Mouse (Mus musculus): ENCODE measurements around the gene Add3.

Gene Add3

DNA sequence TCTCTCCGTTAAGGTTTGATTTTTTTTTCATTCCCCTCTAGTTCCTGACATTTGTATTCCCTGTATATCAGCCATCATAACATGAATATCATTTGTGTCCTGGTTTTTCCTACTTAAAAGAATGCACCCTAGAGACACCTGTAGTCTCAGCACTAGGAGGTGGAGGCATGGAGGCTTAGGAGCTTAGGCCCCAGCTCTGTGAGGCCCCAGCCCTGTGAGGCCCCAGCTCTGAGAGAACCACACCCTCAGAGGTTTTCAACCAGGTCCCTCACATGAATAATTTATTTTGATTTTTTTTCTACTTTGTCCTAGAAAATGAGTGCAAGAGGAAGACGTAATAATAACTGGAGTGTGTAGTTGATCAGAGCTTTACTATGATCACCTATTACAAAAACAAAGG, 107.3 kb downstream of the Add3 start:
- no peak for DNase-seq

DNA sequence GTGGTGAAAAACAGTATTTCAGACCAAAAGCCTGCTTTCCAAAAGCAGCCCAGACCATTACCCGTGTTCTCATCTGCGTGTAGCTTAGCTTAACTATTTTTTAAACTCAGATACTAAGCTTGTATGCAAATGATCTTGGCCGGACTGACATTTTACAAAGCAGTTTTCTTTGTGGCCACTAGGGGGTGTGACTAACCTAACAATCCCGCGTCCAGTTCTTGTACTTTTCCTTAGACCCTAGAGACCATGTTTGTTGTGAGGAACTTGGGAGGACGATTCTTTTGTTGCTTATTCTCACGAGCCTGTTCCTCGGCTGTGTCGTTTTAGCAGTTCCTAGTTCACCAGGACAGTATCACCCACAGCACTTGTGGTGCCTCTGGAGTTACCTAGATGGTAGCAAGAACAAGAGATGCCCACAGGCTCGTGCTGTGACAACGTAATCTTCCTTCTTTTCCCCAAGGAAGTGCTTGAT, 107.8 kb downstream of the Add3 start:
- DNase-seq: peak; percentile 85

DNA sequence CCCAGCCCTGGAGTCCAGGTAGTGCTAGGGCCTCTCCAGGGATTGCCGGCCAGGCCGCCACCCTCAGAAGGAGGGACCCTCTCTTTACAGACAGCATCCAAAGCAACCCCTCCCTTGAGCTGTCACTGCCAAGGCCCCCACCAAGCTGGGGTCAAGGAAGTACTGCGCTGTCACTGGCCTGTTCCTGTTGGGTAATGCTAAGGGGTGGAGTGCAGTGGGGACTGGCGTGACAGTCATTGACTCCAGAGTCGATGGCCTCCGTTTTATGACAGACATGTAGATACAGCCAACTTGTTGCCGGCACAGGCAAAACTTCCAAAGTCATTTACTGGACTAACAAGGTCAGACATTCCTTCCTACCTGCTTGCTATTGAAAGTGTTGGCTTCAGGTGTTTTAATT, 110.8 kb downstream of the Add3 start:
- no peak for DNase-seq

DNA sequence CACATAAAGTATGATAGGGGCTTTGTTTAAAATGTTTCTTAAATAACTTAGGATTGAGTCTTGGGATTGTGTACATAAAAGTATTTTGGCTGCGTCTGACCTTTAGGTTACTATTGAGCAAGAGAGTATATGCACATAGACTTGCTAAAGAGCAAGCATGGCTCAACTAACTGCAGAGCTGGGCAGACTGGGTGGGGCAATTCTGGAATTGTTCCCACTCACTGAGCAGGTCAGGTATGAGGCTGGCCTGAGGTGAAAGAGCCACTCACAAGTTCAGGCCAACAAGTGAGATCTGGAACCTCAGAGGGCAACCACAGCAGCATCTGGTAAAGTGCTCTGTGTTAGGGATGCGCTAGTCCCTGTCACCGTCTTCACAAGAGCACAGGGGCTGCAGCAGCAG, 111.4 kb downstream of the Add3 start:
- DNase-seq: no peak

DNA sequence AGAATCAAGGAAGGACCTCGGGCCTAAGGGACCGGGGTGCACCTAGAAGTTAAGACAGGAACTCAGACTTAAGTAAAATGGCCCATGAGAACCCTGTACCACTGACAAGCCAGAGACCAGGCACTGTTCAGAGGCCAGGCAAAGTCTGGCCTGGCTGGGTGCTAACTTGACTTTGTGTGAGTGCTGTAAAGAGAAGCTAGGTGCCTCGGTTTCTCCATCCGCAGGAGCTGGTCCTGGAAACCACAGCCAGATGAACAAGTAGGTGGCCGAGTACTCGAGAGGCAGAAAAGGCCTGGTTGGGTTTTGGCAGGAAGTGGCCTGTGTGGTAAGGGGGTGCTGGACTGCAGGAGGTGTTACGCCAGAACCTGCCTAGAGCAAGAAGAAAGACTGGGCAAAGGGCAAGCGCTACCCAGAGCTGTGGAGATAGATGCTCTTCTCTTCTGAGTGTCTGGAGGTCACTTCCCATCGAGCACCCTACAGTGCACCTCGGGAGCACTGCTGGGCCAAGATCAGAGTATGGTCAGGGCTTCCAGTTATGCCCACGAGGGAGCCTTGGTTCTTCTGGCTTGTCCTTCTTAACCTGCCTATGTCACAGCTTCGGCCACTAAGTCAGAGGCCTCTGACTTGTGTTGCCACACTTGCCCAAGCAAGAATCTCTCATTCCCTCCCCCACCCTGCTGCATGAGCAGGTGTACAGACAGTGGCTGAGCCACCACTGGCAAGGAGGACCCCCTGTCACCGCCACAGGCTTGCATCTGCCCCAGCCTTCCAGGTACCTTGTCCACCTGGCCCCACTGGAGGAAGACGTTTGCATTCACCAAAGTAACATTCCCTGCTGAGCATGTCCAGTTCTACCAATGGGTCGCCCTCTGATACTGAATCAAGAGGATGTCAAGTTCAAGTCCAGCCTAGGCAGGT, 112.1 kb downstream of the Add3 start:
- DNase-seq: no peak

DNA sequence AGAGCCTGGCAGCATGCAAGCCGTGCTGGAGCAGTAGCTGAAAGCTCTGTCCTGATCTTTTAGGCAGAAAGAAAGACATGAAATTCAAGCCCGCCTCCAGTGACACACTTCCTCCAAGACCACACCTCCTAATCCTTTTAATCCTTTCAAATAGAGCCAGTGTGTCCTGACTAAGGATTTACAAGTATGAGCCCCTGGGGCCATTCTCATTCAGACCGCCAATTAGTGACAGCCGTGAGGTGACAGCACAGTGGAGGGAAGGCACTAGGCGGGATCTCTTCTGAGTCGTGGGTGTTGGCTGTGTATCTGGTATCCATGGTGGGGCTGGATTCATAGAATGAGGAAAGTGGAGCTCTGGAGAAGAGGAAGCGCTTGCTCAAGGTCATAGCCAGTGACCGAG, 116.1 kb downstream of the Add3 start:
- no peak for DNase-seq

DNA sequence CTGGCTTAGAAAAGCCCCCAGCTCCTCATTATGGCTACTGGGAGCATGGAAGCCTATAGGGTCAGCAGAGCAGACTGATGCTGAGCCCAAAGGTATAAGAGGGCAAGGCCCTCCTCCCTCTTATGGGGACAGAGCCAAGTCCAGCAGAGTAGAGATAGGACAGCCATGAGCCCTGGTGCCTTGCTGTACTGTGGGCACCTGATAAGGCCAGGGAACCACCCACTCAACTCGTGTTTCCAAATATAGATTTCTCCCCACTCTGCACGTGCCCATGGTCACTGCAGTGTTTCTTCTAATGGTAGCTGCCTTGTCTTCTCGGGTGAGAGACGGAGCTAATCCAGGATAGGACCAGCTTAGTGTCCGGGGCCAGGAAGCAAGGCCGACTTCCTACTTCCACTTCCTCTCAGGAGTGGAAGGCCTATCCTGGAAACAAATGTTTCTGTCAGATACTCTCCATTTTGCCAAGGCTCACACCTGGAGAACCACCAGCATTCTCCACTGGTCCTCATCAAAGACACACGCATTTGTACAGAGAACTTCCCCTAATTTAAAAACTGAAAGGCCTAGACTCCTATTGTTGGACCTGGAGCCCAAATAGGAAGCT, 116.8 kb downstream of the Add3 start:
- DNase-seq: no peak

DNA sequence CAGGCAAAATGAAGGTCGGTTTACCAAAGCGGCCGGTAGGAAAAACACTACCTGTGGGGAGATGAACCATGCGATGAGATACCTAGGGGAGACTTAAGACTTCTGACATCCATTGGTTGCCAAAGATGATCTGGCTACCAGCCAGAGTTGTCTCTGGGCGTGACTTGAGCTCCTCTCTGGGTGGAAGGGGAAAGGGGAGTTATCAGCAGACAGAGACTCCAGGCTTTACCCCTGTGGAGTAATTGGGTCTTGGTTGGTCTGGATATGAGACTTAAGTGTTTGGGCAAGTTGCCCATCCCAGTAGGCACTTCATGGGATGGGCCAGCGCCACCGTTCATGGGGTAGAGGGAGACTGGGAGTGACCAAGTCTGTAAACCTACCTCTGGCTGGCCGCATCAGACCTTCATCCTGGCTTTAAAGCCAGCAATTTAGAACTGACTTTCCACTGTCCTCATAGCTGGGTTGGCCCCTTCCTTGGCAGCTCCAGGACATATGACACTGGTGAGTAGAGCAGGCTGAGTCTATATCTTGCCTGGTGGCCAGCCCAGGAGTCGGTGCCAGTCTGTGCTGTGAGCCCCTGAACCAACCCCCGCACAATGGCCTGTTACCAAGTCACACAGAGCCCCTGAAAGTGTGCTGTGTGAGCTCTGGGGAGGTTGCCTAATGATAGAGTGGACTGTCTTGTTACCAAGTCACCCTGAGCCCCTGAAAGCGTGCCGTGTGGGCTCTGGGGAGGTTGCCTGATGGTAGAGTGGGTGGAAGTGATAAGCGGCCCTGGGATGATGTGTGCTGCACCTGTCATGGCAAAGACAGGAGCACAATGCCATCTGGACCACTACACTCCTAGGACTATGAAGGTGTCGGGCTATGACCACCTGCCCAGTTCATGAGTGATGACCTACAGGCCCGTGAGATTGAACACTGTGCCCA, 117.7 kb downstream of the Add3 start:
- no peak for DNase-seq

DNA sequence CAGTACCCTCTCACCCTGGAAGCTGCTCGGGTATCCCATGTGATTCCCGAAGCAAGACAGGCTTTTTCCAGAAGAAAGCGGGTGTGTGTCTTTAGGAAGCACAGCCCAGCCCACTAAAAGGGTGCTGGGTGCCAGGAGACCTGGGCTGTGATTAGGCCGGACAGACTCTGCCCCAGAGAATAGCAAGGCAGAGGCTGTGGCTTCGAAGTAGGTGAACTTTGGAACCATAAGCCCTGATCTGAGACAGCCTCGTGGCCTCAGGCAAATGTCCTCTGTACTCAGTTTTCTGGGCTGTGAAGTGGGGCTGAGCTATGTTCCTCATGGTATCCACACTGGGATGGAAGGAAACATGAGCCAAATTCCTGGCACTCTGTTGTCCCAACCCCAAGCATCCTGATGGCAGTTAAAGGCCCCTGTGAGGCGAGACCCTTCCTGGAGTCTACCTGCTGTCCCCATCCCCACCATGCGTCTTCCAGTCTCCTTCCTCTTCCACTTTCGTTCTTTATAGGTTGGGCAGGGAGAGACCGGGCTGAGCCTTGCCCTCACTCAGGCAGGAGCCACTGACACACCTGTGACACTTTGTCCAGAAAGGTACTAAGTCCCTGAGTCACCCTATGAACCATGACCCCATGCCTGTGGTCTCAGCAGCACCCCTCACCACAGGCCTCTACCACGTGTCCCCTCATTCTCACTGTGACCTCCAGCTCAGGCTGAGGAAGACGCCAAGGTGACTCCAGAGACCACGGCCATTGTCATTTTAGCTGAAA, 118.7 kb downstream of the Add3 start:
- DNase-seq: no peak

DNA sequence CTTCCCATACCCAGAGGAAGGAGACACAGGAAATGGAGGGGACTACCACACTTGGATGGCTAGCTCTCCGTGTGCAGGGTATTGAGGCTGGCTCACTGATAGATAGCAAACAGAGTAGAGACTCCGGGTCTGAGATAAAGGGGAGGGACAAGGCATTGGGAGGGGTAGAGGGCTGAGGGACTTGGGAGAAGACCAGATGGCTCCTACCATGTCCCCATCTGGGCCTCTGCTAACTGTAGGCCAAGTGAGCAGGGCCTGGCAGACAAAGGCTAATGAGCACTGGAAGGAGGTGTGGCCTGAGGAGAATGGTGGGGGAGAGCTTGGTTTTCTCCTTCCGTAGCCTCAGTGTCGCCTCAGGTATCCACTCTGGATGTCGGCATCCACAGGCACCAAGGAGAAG, 119.3 kb downstream of the Add3 start:
- DNase-seq: no peak

DNA sequence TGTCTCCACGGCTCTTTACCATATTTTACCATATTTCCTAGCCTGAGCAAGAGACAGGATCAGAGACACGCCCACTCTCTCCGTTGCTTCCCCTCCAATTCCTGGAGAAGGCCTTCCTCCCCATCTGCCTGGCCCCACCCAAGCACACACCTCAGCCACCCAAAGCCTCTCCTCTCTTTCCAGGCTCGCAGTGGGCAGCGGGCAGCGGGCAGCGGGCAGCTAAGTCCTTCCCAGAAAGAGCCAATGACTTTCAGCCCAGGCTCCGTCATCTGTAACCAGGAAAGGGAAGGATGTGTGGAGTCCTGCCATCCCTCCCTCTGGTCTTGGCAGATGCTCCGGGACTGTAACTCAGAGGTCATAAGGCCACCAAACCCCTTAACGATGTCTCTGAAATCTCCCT, 120.0 kb downstream of the Add3 start:
- no peak for DNase-seq

DNA sequence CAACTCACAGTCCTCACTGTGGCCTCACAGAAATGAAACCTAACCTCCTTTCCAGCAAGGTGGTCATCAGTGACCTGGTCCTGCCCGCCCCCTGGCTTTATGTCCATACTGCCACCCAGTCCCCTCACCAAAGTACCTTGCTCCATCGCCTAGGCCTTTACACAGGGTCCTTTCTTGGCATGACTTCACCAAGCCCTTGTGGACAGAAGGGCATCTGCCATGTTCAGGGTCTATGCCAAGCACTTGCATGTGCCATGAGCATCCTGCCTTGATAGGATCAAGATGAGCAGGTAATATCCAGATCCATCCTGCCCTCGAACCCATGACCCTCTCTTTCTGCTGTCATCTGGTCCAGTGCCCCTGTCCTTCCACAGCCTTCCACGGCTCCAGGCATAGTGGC, 120.6 kb downstream of the Add3 start:
- DNase-seq: no peak

DNA sequence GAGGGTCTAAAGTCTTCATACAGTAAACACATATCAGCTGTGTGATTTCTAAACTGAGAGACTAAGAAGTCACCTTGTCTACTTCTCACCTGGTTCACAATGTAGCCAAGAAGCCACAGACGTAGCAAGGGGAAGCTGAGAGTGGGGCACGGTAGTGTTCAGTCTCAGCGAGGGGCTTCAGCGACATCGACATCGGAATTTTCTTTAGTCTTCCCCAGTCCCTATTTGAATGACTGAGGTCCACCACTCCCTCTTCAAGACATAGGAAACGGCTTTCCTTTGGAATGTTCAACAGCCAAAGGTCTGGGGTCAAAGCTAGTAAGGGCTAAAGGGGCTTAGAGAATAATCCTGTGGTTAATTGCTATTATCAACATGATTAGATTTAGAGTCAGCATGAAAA, 121.8 kb downstream of the Add3 start:
- DNase-seq: no peak

DNA sequence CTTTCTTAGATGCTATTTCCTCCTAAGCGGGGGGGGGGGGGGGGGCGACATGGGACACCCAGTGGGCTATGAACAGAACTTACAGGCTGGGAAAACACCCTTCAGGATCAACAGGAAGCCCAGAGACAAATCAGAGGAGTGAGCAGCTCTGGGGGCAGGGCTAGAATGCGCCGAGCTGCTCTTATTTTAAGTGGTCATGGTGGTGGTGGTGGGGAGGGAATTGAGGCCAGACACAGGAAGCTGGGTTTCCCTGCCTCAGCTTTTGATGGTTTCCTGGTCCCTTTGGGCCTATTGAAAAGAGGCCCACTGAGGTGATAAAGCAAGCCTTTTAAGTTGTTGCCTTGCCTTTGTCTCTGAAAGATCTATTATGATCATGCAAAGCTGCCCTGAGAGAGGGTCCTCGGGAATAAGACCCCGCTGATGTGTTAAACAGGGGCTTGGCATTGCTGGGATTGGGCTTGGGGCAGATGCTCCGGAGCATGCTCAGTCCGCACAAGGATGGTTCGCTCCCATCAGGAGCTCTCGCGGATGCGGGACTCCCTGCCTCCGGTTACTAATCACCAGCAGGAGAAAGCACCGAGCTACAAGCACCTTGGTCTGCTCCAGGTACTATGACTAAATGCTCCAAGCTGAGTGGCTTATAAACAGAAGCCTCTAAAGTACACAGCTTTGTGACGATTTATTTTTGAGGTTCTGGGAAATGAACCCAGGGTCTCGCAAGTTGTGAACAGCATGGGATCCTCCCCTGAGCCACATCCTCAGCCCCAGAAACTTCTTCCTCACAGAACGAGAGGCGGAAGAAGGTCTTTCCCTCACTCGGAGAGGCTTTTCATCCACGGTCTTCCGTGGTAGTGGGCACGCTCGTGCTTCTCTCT, 123.9 kb downstream of the Add3 start:
- DNase-seq: peak; percentile 49

DNA sequence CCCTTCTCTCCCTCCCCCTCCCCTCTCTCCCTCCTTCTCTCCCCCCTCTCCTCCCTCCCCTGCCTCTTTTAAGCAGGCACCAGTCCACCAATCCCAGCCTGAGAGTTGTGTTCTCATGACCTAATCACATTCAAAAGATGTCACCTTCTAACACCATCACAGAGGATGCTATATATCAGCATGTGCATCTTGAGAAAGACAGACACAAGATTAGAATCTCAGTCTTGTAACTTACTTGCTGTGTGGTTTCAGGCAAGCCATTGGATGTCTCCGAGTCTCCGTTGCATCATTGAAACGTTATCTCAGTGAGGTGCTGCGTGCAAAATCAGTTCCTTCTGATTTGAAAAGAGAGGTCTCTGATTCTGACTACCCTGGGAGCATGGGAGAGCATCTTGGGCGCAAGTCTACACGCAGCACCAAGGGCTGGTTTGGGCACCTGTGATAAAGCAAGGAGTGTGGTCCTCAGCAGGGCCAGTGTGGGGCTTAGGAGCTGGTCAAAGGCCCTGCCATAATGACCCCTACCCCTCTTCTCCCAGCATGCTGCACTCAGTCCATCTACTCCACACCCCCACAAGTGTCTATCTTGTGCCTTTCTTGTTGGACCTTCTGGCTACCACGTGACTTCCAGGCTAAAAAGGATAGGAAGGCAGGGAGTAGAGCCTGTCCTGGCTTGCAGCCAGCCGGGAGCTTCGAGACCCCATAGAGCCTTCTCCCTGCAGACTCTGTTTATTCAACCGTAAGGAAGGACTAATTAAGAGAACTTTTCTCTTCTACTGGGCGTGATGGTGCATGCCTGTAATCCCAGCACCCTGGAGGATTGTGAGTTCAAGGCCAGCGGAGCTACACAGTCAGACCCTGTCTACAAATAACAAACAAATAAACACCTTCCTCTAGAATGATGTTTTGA, 124.8 kb downstream of the Add3 start:
- DNase-seq: no peak

DNA sequence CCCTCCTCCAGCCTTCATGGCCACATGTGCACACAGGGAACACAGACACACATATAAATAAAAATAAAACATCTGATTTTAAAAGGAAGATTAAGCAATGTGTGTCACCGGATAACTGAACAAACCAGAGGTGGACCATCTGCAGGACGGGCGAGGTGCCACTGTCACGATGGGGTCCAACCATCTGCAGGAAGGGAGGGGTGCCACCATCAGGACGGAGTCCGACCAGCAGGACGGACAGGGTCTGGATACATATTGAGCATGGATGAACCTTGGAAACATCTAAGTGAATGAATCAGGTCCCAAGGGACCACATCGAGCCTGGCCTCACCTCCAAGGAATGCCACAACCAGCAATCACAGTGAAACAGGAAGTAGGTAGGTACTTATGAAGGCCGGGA, 127.1 kb downstream of the Add3 start:
- no peak for DNase-seq

DNA sequence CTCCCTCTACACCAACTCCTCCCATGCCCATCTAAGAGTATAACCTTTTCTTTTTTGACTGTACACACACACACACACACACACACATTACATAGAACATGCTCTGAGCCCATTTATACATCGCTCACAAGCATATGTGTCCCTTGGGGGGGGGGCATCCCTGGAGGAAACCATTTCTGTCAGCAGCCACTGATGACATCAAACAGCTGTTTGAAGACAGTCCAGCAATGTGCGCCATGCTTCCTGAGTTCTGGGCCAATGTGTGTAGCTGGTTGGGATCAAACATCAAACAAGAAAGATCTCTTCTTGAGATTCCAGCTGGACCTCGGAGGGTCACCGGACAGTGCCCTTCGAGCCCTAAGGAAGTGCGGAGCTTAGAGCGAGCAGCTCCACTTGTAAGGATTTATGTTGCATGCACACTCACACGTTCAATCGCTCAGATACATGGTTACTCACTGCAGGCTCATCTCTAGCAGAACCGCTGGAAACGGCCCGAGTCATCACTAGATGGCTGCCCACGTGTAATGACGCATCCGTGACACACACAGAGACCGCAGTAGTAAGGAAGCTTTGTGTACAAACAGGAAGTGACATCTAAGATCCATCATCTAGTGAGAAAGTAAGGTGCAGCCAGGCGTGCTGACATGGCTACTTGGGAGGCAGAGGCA, 132.9 kb downstream of the Add3 start:
- DNase-seq: no peak

DNA sequence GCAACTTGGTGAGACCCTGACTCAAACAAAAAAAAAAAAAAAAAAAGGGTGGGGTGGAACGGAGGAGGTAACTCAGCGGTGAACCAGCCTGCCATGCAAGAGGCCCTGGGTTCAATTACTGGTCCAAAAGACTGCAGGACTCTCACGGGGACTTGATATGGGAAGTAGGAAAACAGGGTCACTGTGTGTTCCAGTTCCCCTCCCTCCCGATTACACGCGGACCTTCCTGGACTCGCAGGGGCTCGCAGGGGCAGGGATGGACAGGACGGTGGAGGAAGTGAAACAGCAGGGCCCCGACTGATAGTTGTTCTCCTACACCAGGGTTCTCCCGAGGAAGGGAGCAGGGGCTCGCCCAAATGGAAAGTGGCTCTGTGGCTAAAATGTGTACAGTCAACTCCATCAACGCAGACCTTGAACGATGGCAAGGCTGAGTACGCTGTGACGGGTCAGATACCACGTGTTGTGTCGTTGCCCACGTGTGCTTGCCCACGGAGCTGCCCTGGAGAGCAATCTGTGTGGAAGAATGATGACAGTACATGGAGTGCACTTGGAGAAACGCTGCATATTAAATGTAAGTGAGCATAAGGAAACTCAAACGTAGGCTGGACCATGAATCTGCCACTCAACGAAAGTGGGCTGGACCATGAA, 133.7 kb downstream of the Add3 start:
- no peak for DNase-seq

DNA sequence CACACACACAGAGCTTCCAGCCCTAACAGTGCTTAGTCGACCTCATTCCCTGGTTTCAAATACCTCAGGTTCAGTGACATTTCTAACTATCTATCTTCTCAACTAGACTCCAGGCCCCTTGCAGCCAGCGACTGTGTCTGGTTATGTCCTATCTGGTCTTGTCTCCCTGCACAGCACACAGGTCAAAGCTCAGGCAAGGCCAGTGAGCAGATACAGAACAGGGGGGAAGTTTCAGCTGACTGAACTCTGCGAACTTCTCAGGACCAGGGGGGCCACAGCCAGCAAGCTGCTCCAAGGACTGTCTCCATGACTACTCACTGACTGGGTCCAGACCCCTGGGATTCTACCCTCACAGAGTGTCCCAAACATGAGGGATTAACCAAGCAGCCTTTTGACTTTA, 135.0 kb downstream of the Add3 start:
- no peak for DNase-seq

All from embryo, embryonic 11 days (tissue).